Mouse (Mus musculus) liver, postnatal 0 days (tissue): Measurements from ENCODE around the gene Tuba1c.

Source experiments
- CTCF ChIP-seq: sonication (generic); IDR thresholded peaks from 2 replicates; pipeline ENCODE4 v1.5.1; 2016; ENCODE audit warnings: antibody characterized with exemption, low read depth
- EP300 ChIP-seq: IDR thresholded peaks from 2 replicates; pipeline ENCODE4 v1.6.1; 2016; ENCODE audit warnings: antibody characterized with exemption, low read depth, mild to moderate bottlenecking

DNA sequence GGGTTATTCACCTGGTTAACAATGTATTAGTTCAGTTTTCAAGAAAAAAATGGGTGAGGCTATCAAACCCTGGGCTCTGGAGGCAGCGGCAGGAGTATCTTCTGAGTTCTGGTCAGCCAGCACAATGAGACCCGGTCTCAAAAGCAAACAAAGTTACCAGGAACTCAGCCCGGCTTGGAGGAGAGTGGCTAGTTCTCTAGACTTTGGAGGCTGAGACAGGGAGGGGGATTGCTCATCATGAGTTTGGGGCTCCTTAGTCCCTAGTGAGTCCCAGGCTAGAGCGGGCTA is 1.6 kb downstream of the Tuba1c start:
- TF ChIP-seq CTCF: no peak
- TF ChIP-seq EP300: no peak
